Mouse (Mus musculus) hindbrain, embryonic 11.5 days (tissue): ENCODE results near the gene Smyd5. TPM values are rescaled to one million over a fixed set of nuclear protein-coding genes. Genes with fewer than 3 reads are reported as not detected.

Experiments used
- ATAC-seq: fragments of 200-750 bp; cut with Nextera tagmentation; 2 replicates; pipeline ENCODE4 v1.8.0; 2017; ENCODE audit warnings: mild to moderate bottlenecking, moderate TSS enrichment, moderate library complexity; ENCODE audit not compliant: low FRiP score
- DNase-seq: peaks from one replicate; pipeline ENCODE4 v3.0.0-alpha.2; 2015; ENCODE audit warnings: low spot score
- H3K27ac ChIP-seq: fragments of 300-500 bp; sonication (generic); 2 replicates; pipeline ENCODE4 v1.5.1; 2014; ENCODE audit warnings: mild to moderate bottlenecking, low read depth, low read length
- H3K27me3 ChIP-seq: fragments of 300-500 bp; sonication (generic); 2 replicates; pipeline ENCODE4 v1.6.1; 2014; ENCODE audit warnings: mild to moderate bottlenecking, low read length, moderate library complexity, mixed read lengths; ENCODE audit not compliant: control insufficient read depth, insufficient read depth
- H3K36me3 ChIP-seq: fragments of 300-500 bp; sonication (generic); 2 replicates; pipeline ENCODE4 v1.6.1; 2014; ENCODE audit warnings: mild to moderate bottlenecking, low read length, moderate library complexity, mixed read lengths; ENCODE audit not compliant: control insufficient read depth, insufficient read depth
- H3K4me1 ChIP-seq: fragments of 300-500 bp; sonication (generic); replicated peaks from 2 replicates; pipeline ENCODE4 v1.6.1; 2014; ENCODE audit warnings: low read length, mixed read lengths; ENCODE audit not compliant: control insufficient read depth, insufficient read depth
- H3K4me2 ChIP-seq: fragments of 300-500 bp; sonication (generic); replicated peaks from 2 replicates; pipeline ENCODE4 v1.6.1; 2014; ENCODE audit warnings: mild to moderate bottlenecking, low read depth, low read length
- H3K4me3 ChIP-seq: fragments of 300-500 bp; sonication (generic); 2 replicates; pipeline ENCODE4 v1.5.1; 2014; ENCODE audit warnings: low read depth, low read length
- H3K9ac ChIP-seq: fragments of 300-500 bp; sonication (generic); 2 replicates; pipeline ENCODE4 v1.6.1; 2014; ENCODE audit warnings: low read depth, low read length
- H3K9me3 ChIP-seq: fragments of 300-500 bp; sonication (generic); 2 replicates; pipeline ENCODE4 v1.6.1; 2016; ENCODE audit warnings: low read length; ENCODE audit not compliant: control insufficient read depth
- WGBS: fragments of 180-500 bp; shearing (Covaris S2); extraction: QIAGEN DNeasy Blood & Tissue Kit; methylation state at CpG from one replicate; pipeline ENCODE4 v1.1.7; 2014; 5-methylcytosine and 5-hydroxymethylcytosine counted together
- polyA plus RNA-seq: library from polyadenylated mRNA; unstranded; fragments of >200 nt; fragmentation: Nextera tagmentation; extraction: Ambion mirVana; gene quantifications from 2 replicates; pipeline ENCODE4 v1.2.1, GENCODE M21; 2014

Gene Smyd5
- polyA plus RNA-seq, result 52.4 and 53.1 TPM in 2 replicates

DNA sequence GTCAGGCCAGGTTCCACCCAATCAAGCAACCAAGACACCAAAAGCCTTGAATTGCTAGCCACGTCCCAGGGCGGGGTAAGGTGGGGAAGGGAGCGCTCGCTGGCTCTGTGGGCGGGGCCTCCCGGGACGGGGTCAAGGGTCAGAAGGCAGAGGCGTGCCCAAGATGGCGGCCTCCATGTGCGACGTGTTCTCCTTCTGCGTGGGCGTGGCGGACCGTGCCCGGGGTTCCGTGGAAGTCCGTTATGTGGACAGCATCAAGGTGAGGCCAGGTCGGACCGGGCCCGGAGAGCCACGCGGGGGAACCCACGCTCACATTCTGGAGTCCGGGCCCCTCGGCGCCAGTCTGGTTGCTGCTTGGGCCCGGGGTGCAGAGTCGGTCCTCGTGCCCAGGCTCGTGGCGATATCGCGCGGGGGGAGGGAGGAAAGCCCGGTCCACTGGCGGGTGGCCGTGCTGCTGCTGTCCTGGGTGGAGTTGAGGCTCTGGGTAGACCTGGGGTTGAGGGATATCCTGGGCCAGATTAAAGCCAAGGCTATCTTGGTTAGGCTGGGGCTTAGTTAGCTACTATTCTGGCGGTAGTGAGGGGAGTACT is at the start of gene Smyd5:
TSS of gene Smyd5 (plus strand) at position 148 of the 590 bp plus-strand sequence.
- Histone ChIP-seq H3K36me3 (no peaks in the 10 kb centered on the region), H3K27ac (no peak within 1 kb of the TSS), H3K9me3 (no peaks in the 10 kb centered on the region), H3K4me1 (no peaks in the 10 kb centered on the region), H3K4me3 (peak within 1 kb of the TSS; percentile 78), H3K9ac (peak within 1 kb of the TSS; percentile 77), H3K27me3 (no peaks in the 10 kb centered on the region), H3K4me2 (peak within 1 kb of the TSS; percentile 77)
- ATAC-seq, result peak; percentile 87
- under 1% methylated on average over 32 of the region's 39 CpGs for WGBS
- DNase-seq, result peak; percentile 90

DNA sequence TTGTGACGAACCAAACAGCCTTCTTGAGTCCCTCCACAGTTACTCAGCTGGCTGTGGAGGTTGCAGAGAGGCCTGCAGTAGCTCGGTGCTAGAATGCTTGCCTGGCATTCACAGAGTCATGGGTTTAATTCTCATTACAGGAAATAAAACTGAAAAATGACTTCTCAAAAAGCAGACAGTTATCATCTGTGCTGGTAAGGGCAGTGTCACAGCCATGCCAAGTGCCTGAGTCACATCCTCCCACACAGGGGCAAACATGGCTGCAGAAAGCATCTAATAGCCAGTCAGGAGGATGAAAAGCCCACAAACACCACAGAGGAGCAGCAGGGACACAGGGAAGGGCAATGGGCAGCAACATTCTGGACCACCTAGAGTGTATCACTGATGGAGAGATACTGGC is 49.0 kb upstream of the Smyd5 start:
- H3K27ac ChIP-seq, result no peak overlapping the region
- H3K9ac ChIP-seq, result no peak overlapping the region
- WGBS, result 85% methylated on average over 2 of the region's 2 CpGs
- no peak for DNase-seq
- H3K4me3 ChIP-seq, result no peak overlapping the region
- H3K4me2 ChIP-seq, result no peak overlapping the region
- no peaks in the 10 kb centered on the region for H3K36me3 ChIP-seq
- no peak for ATAC-seq
- H3K9me3 ChIP-seq, result no peaks in the 10 kb centered on the region
- no peaks in the 10 kb centered on the region for H3K4me1 ChIP-seq
- no peaks in the 10 kb centered on the region for H3K27me3 ChIP-seq

DNA sequence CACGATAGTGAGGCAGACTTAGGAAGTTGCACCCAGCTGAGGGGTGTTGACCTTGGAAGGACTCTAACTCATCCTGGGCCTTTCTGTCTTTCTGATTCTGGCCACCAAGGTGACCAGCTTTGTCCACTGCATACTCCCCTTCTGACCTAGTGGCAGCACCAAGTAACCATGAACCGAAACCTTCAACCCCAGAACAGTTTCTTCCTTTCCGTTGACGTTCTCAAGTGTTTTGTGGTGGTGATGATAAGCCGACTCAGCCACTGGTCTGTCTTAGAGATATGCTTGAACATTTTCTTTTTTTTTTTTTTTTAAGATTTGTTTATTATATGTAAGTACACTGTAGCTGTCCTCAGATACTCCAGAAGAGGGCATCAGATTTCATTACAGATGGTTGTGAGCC is 43.2 kb upstream of the Smyd5 start:
- Histone ChIP-seq H3K9ac (no peak overlapping the region), H3K27me3 (no peaks in the 10 kb centered on the region), H3K36me3 (no peaks in the 10 kb centered on the region), H3K4me2 (no peak overlapping the region), H3K9me3 (no peaks in the 10 kb centered on the region), H3K27ac (no peak overlapping the region), H3K4me1 (no peaks in the 10 kb centered on the region), H3K4me3 (no peak overlapping the region)
- DNase-seq, result no peak
- ATAC-seq, result no peak
- 79% methylated on average over 5 of the region's 5 CpGs for WGBS

DNA sequence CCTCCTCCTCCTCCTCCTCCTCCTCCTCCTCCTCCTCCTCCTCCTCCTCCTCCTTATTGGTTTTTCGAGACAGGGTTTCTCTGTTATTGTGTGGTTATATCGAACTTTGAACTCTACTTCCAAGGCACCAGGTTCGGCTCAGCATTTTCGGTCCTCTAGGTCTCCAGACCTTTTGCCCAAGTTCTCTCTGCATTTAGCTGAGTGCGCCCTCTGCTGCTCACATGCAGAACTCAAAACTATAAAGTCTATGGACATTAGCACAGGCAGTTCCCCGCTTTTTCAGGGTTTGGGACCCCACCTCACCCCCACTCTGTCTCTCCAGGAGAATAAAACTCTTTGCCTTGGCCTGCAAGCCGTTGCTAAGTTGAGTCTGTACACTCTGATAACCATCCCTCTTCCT is 40.0 kb upstream of the Smyd5 start:
- Histone ChIP-seq H3K4me1 (no peaks in the 10 kb centered on the region), H3K27me3 (no peaks in the 10 kb centered on the region), H3K27ac (no peak overlapping the region), H3K4me3 (no peak overlapping the region), H3K36me3 (no peaks in the 10 kb centered on the region), H3K9ac (no peak overlapping the region), H3K4me2 (no peak overlapping the region), H3K9me3 (no peaks in the 10 kb centered on the region)
- DNase-seq (peak; percentile 77), ATAC-seq (no peak)
- 12% methylated on average over 5 of the region's 7 CpGs for WGBS

DNA sequence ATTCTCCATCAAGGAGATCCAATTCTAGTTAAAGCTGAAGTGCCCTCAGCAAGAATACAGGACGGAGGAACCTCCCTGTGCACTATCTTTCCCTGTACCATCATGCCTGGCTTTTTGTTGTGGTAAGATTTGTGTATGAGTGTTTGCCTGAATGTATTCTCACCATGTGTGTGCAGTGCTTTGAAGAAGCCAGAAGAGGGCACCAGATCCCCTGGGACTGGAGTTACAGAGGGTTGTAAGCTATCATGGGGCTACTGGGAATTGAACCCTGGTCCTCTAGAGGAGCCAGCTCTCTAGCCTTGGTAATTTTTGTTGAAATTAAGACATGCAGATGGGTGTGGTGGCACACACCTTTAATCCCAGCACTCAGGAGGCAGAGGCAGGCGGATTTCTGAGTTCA is 36.4 kb upstream of the Smyd5 start:
- ATAC-seq (no peak), DNase-seq (no peak)
- no peaks in the 10 kb centered on the region for H3K4me1 ChIP-seq
- no peak overlapping the region for H3K4me3 ChIP-seq
- no peak overlapping the region for H3K4me2 ChIP-seq
- WGBS, result 92% methylated on average over 2 of the region's 2 CpGs
- H3K9me3 ChIP-seq, result no peaks in the 10 kb centered on the region
- H3K27ac ChIP-seq, result no peak overlapping the region
- H3K36me3 ChIP-seq, result no peaks in the 10 kb centered on the region
- H3K9ac ChIP-seq, result no peak overlapping the region
- H3K27me3 ChIP-seq, result no peaks in the 10 kb centered on the region

DNA sequence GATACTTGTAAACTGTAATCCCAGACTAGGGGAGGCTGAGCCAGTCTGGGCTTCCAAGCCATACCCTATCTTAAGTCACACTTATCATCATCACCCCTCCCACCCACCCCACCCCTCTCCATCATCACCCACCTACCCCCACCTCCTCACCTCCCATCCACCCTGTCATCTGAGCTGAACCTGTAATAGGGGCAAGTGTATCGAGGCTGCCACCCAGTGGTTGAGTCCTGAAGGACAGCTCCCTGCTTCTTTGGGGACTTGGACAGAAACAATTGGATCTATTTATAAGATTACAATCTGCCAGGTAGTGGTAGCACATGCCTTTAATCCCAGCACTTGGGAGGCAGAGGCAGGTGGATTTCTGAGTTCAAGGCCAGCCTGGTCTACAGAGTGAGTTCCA is 34.6 kb upstream of the Smyd5 start:
- DNase-seq, result peak; percentile 37
- Histone ChIP-seq H3K4me2 (no peak overlapping the region), H3K27me3 (no peaks in the 10 kb centered on the region), H3K4me3 (no peak overlapping the region), H3K27ac (no peak overlapping the region), H3K4me1 (no peaks in the 10 kb centered on the region), H3K9me3 (no peaks in the 10 kb centered on the region), H3K36me3 (no peaks in the 10 kb centered on the region), H3K9ac (no peak overlapping the region)
- ATAC-seq, result no peak
- 18% methylated on average over 1 of the region's 1 CpGs for WGBS

DNA sequence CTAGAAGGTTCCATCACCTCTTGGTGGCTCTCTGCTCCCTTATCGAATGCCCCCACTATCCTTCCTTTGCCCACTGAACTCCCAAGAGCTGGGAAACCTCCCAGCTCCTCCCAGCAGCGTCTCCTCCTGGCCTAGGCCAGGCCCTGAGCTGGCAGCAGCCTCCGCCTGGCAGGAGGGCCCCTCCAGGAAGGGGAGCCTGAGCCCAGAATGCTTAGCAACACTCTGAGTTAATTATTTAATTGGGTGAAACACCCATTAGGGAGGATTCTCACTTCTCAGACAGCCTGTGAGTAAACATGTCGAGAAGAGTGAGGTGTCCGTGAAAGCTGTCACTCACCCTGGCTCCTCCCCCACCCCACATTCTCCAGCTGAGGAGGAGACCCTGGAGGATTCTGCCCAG is 32.1 kb upstream of the Smyd5 start:
- WGBS, result 35% methylated on average over 5 of the region's 5 CpGs
- no peak overlapping the region for H3K4me3 ChIP-seq
- no peak overlapping the region for H3K27ac ChIP-seq
- no peaks in the 10 kb centered on the region for H3K27me3 ChIP-seq
- no peak overlapping the region for H3K9ac ChIP-seq
- ATAC-seq (no peak), DNase-seq (no peak)
- no peak overlapping the region for H3K4me2 ChIP-seq
- H3K36me3 ChIP-seq, result no peaks in the 10 kb centered on the region
- H3K4me1 ChIP-seq, result no peaks in the 10 kb centered on the region
- H3K9me3 ChIP-seq, result no peaks in the 10 kb centered on the region

DNA sequence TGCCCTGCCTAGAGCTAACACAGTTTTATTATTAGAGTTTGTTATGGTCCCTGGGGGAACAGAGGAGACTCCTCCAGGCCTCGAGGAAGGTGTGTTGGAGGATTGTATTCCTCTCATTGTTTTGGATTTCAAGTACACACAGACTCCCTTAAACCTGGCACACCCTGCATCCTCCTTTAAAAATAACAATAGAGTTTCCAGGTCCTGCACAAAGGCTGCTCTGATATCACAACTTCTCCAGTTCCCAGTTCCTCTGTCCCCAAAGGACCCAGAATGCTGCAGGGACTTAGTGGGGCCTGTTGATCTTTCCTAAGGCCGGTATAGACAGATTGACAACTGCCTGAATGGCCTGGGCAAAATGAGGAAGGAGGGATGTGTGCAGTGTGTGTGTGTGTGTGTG is 29.2 kb upstream of the Smyd5 start:
- 59% methylated on average over 2 of the region's 2 CpGs for WGBS
- Histone ChIP-seq H3K27me3 (peaks cover 3% of the 10 kb centered on the region), H3K27ac (no peak overlapping the region), H3K9ac (no peak overlapping the region), H3K4me3 (no peak overlapping the region), H3K4me2 (no peak overlapping the region), H3K36me3 (no peaks in the 10 kb centered on the region), H3K4me1 (no peaks in the 10 kb centered on the region), H3K9me3 (no peaks in the 10 kb centered on the region)
- ATAC-seq (no peak), DNase-seq (no peak)

DNA sequence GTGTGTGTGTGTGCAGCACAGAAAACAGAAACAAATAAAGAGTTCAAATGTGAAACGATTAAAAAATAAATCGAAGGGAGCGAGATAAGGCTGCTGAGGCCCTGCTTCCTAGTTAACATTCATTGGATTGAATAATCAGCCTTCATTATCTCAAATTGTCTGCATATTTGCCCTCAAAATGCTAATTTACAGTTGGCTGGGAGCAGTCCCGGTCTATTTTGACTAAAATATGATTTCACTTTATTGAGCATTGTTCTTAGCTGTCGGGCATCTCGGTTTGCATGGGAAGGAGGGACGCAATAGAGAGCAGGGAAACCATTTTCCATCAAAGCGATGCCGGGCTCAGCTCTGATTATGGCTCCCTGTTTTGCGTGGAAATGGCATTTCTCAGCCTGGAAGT is 28.8 kb upstream of the Smyd5 start:
- no peak for DNase-seq
- peaks cover 7% of the 10 kb centered on the region for H3K27me3 ChIP-seq
- no peaks in the 10 kb centered on the region for H3K9me3 ChIP-seq
- H3K4me2 ChIP-seq, result no peak overlapping the region
- no peaks in the 10 kb centered on the region for H3K4me1 ChIP-seq
- H3K4me3 ChIP-seq, result no peak overlapping the region
- 87% methylated on average over 10 of the region's 10 CpGs for WGBS
- H3K36me3 ChIP-seq, result no peaks in the 10 kb centered on the region
- no peak for ATAC-seq
- H3K9ac ChIP-seq, result no peak overlapping the region
- H3K27ac ChIP-seq, result no peak overlapping the region
